Mouse (Mus musculus) kidney, postnatal 0 days (tissue): ENCODE results near the gene Arl8a. TPM values are rescaled to one million over a fixed set of nuclear protein-coding genes. Genes with fewer than 3 reads are reported as not detected.
A peak's percentile ranks its signal among the peaks of the same experiment; 100 is the strongest.

Experiments
- ATAC-seq: fragments of 200-750 bp; cut with Nextera tagmentation; replicated peaks from 2 replicates; pipeline ENCODE4 v1.8.0; 2017; ENCODE audit warnings: low read depth, moderate number of reproducible peaks, moderate TSS enrichment, moderate library complexity; ENCODE audit not compliant: low FRiP score
- DNase-seq: peaks from one replicate; pipeline ENCODE4 v3.0.0-alpha.2; 2016; ENCODE audit warnings: low spot score
- H3K27ac ChIP-seq: fragments of 300-500 bp; sonication (generic); 2 replicates; pipeline ENCODE4 v1.5.1; 2014; ENCODE audit warnings: mild to moderate bottlenecking
- H3K27me3 ChIP-seq: fragments of 300-500 bp; sonication (generic); 2 replicates; pipeline ENCODE4 v1.6.1; 2014; ENCODE audit warnings: low read length, mixed read lengths; ENCODE audit not compliant: insufficient read depth
- H3K36me3 ChIP-seq: fragments of 300-500 bp; sonication (generic); 2 replicates; pipeline ENCODE4 v1.6.1; 2014; ENCODE audit warnings: low read length, mixed read lengths; ENCODE audit not compliant: insufficient read depth
- H3K4me1 ChIP-seq: fragments of 300-500 bp; sonication (generic); replicated peaks from 2 replicates; pipeline ENCODE4 v1.6.1; 2014; ENCODE audit warnings: antibody characterized with exemption, low read length, mixed read lengths; ENCODE audit not compliant: insufficient read depth
- H3K4me2 ChIP-seq: fragments of 300-500 bp; sonication (generic); 2 replicates; pipeline ENCODE4 v1.6.1; 2014; ENCODE audit warnings: mild to moderate bottlenecking, low read length, moderate library complexity, mixed read lengths
- H3K4me3 ChIP-seq: fragments of 300-500 bp; sonication (generic); replicated peaks from 2 replicates; pipeline ENCODE4 v1.5.1; 2014; ENCODE audit warnings: low read depth, low read length
- H3K9ac ChIP-seq: fragments of 300-500 bp; sonication (generic); 2 replicates; pipeline ENCODE4 v1.6.1; 2014; ENCODE audit warnings: low read depth, low read length
- H3K9me3 ChIP-seq: fragments of 300-500 bp; sonication (generic); replicated peaks from 2 replicates; pipeline ENCODE4 v1.6.1; 2016; ENCODE audit warnings: low read length, inconsistent platforms, mixed read lengths
- CTCF ChIP-seq: IDR thresholded peaks from 2 replicates; pipeline ENCODE4 v1.5.1; 2016; ENCODE audit warnings: antibody characterized with exemption, low read depth, mild to moderate bottlenecking, moderate library complexity
- WGBS: fragments of 180-500 bp; shearing (Covaris S2); extraction: QIAGEN DNeasy Blood & Tissue Kit; methylation state at CpG from one replicate; pipeline ENCODE4 v1.1.7; 2014; 5-methylcytosine and 5-hydroxymethylcytosine counted together
- polyA plus RNA-seq: library from polyadenylated mRNA; unstranded; fragments of >200 nt; fragmentation: Nextera tagmentation; extraction: Ambion mirVana; gene quantifications from 2 replicates; pipeline ENCODE4 v1.2.1, GENCODE M21; 2015

The Arl8a gene
- polyA plus RNA-seq, 1 experiment from 2014 or later, result 49.3 TPM

GRCm38 (mm10) chr1:135148996-135149395, 2.4 kb downstream of the Arl8a start:
- WGBS, result 70% methylated on average over 5 of the region's 5 CpGs
- no peak overlapping the region for H3K4me3 ChIP-seq
- H3K27ac ChIP-seq, result no peak overlapping the region
- no peak for DNase-seq
- H3K9ac ChIP-seq, result no peak overlapping the region
- no peaks in the 10 kb centered on the region for H3K9me3 ChIP-seq
- no peaks in the 10 kb centered on the region for H3K27me3 ChIP-seq
- no peak overlapping the region for H3K4me2 ChIP-seq
- H3K4me1 ChIP-seq, result peaks cover 6% of the 10 kb centered on the region; the same call in 1 of the 2 replicates
- no peak for TF ChIP-seq CTCF
- no peaks in the 10 kb centered on the region for H3K36me3 ChIP-seq
- ATAC-seq, result no peak

GRCm38 (mm10) chr1:135154011-135154410, 7.4 kb downstream of the Arl8a start:
- no peak for TF ChIP-seq CTCF
- peak; percentile 19; the same call in 1 of the 2 replicates for ATAC-seq

GRCm38 (mm10) chr1:135154411-135154959, 7.9 kb downstream of the Arl8a start:
- H3K27ac ChIP-seq, result peak overlapping the region; percentile 2; the same call in 1 of the 2 replicates
- peak overlapping the region; percentile 43 for H3K4me2 ChIP-seq
- ATAC-seq (peak; percentile 75), DNase-seq (peak; percentile 97)
- H3K9me3 ChIP-seq, result no peaks in the 10 kb centered on the region
- H3K4me3 ChIP-seq, result no peak overlapping the region
- peak; percentile 80 for TF ChIP-seq CTCF
- peaks cover 6% of the 10 kb centered on the region; the same call in 1 of the 2 replicates for H3K36me3 ChIP-seq
- H3K9ac ChIP-seq, result 0 out of 2 replicates have a peak overlapping the region, but pooled peaks have one; percentile 10
- no peaks in the 10 kb centered on the region for H3K27me3 ChIP-seq
- peaks cover 5% of the 10 kb centered on the region; the same call in 1 of the 2 replicates for H3K4me1 ChIP-seq
- WGBS, result under 1% methylated on average over 14 of the region's 14 CpGs

More at GRCm38 (mm10) chr1:135154011-135154410, 7.4 kb downstream of the Arl8a start:
- DNase-seq, result no peak
- Histone ChIP-seq H3K9ac (0 out of 2 replicates have a peak overlapping the region, but pooled peaks have one; percentile 10), H3K27me3 (no peaks in the 10 kb centered on the region), H3K36me3 (peaks cover 6% of the 10 kb centered on the region; the same call in 1 of the 2 replicates), H3K4me1 (peaks cover under 1% of the 10 kb centered on the region; the same call in 1 of the 2 replicates), H3K4me3 (no peak overlapping the region), H3K27ac (peak overlapping the region; percentile 2; the same call in 1 of the 2 replicates), H3K9me3 (no peaks in the 10 kb centered on the region), H3K4me2 (peak overlapping the region; percentile 43)
- 29% methylated on average over 13 of the region's 13 CpGs for WGBS

- DNase-seq (no peak), ATAC-seq (no peak)
- Histone ChIP-seq H3K27ac (no peak overlapping the region), H3K4me3 (no peak overlapping the region), H3K4me1 (peaks cover 5% of the 10 kb centered on the region; the same call in 1 of the 2 replicates), H3K4me2 (no peak overlapping the region), H3K9ac (no peak overlapping the region), H3K36me3 (peaks cover 6% of the 10 kb centered on the region; the same call in 1 of the 2 replicates), H3K27me3 (no peaks in the 10 kb centered on the region), H3K9me3 (no peaks in the 10 kb centered on the region)
- no peak for TF ChIP-seq CTCF
- WGBS, result 81% methylated on average over 6 of the region's 6 CpGs
These were observed 9.7 kb downstream of the Arl8a start for GRCm38 (mm10) chr1:135156300-135156699.

- no peaks in the 10 kb centered on the region for H3K9me3 ChIP-seq
- no peak overlapping the region for H3K9ac ChIP-seq
- H3K36me3 ChIP-seq, result peaks cover 6% of the 10 kb centered on the region; the same call in 1 of the 2 replicates
- no peak overlapping the region for H3K4me2 ChIP-seq
- H3K4me3 ChIP-seq, result no peak overlapping the region
- H3K4me1 ChIP-seq, result peaks cover 5% of the 10 kb centered on the region; the same call in 1 of the 2 replicates
- no peak overlapping the region for H3K27ac ChIP-seq
- no peaks in the 10 kb centered on the region for H3K27me3 ChIP-seq
- TF ChIP-seq CTCF, result no peak
- DNase-seq (no peak), ATAC-seq (no peak)
- 76% methylated on average over 5 of the region's 5 CpGs for WGBS
These were observed 12.0 kb downstream of the Arl8a start for GRCm38 (mm10) chr1:135158633-135159032.

GRCm38 (mm10) chr1:135159074-135159473, 12.4 kb downstream of the Arl8a start:
- H3K4me2 ChIP-seq, result no peak overlapping the region
- WGBS, result 45% methylated on average over 7 of the region's 7 CpGs
- no peaks in the 10 kb centered on the region for H3K27me3 ChIP-seq
- H3K27ac ChIP-seq, result no peak overlapping the region
- ATAC-seq (no peak), DNase-seq (no peak)
- H3K36me3 ChIP-seq, result peaks cover 6% of the 10 kb centered on the region; the same call in 1 of the 2 replicates
- TF ChIP-seq CTCF, result no peak
- H3K9ac ChIP-seq, result no peak overlapping the region
- H3K4me1 ChIP-seq, result peaks cover 5% of the 10 kb centered on the region; the same call in 1 of the 2 replicates
- H3K9me3 ChIP-seq, result no peaks in the 10 kb centered on the region
- H3K4me3 ChIP-seq, result no peak overlapping the region
